Mouse (Mus musculus): Measurements from ENCODE around the gene Arpc2. TPM values are rescaled to one million over a fixed set of nuclear protein-coding genes. Genes with fewer than 3 reads are reported as not detected.
"Not testable (repeated sequence)": the region's sequence is repeated elsewhere in the genome, so short reads cannot be mapped to it uniquely, and the experiment has no call there.

The Arpc2 gene
- polyA plus RNA-seq, 1 experiment from 2014 or later = 359 TPM

GRCm38 (mm10) chr1:74283686-74284463, 48.0 kb downstream of the Arpc2 start:
- Histone ChIP-seq H3K36me3 (ENCODE audit: control insufficient read depth, insufficient read depth, low read length) (peaks cover 65% of the 10 kb centered on the region), H3K4me1 (ENCODE audit: control insufficient read depth in 2 of 2, insufficient read depth in 2 of 2, low read length in 2 of 2) (peaks cover 9 to 25% of the 10 kb centered on the region in 2 experiments; a peak in 3 of 4 replicates), H3K9me3 (ENCODE audit: control insufficient read depth, low read length) (no peaks in the 10 kb centered on the region), H3K4me2 (ENCODE audit: low read length) (peak overlapping the region; percentile 79), H3K4me3 (ENCODE audit: control insufficient read depth in 1 of 2, insufficient read depth in 1 of 2, low read depth in 1 of 2, low read length in 2 of 2) (peak overlapping the region; percentile 84 to 88), H3K27ac (replicated peaks in 1 of 2; ENCODE audit: control insufficient read depth in 1 of 2, insufficient read depth in 1 of 2, low read depth in 2 of 2, low read length in 2 of 2) (peak overlapping the region; percentile 57 to 76; a peak in 3 of 4 replicates), H3K9ac (ENCODE audit: low read length) (peak overlapping the region; percentile 91), H3K27me3 (ENCODE audit: control insufficient read depth, insufficient read depth, low read length) (no peaks in the 10 kb centered on the region)
- WGBS = 14% methylated on average over 14 of the region's 15 CpGs
- peak; percentile 44 for ATAC-seq (ENCODE audit: insufficient number of reproducible peaks, insufficient read depth, low FRiP score, low read depth)

- no peaks in the 10 kb centered on the region for H3K9me3 ChIP-seq (ENCODE audit: control insufficient read depth, low read length)
- H3K9ac ChIP-seq (ENCODE audit: low read length) = peak within 1 kb of the TSS; percentile 91
- H3K27ac ChIP-seq (replicated peaks in 1 of 2; ENCODE audit: control insufficient read depth in 1 of 2, insufficient read depth in 1 of 2, low read depth in 2 of 2, low read length in 2 of 2) = peak within 1 kb of the TSS; percentile 57 to 76
- under 1% methylated on average over 56 of the region's 56 CpGs for WGBS
- peak; percentile 97 for ATAC-seq (ENCODE audit: insufficient number of reproducible peaks, insufficient read depth, low FRiP score, low read depth)
- peak within 1 kb of the TSS; percentile 79 for H3K4me2 ChIP-seq (ENCODE audit: low read length)
- H3K27me3 ChIP-seq (ENCODE audit: control insufficient read depth, insufficient read depth, low read length) = no peaks in the 10 kb centered on the region
- H3K36me3 ChIP-seq (ENCODE audit: control insufficient read depth, insufficient read depth, low read length) = peaks cover 65% of the 10 kb centered on the region
- H3K4me3 ChIP-seq (ENCODE audit: control insufficient read depth in 1 of 2, insufficient read depth in 1 of 2, low read depth in 1 of 2, low read length in 2 of 2) = peak within 1 kb of the TSS; percentile 84 to 92
- H3K4me1 ChIP-seq (ENCODE audit: control insufficient read depth in 2 of 2, insufficient read depth in 2 of 2, low read length in 2 of 2) = peaks cover 16 to 32% of the 10 kb centered on the region in 2 experiments
These were observed 48.8 kb downstream of the Arpc2 start, which contains the start of the genes Aamp and Pnkd for GRCm38 (mm10) chr1:74284543-74285160. Gene Aamp (minus strand): TSS chr1:74284738. Gene Pnkd (plus strand): TSS chr1:74284930.

GRCm38 (mm10) chr1:74285212-74286010, 49.5 kb downstream of the Arpc2 start:
- H3K4me3 ChIP-seq (ENCODE audit: control insufficient read depth in 1 of 2, insufficient read depth in 1 of 2, low read depth in 1 of 2, low read length in 2 of 2) = peak overlapping the region; percentile 74 to 92
- H3K9me3 ChIP-seq (ENCODE audit: control insufficient read depth, low read length) = no peaks in the 10 kb centered on the region
- peak overlapping the region; percentile 50 to 69 for H3K27ac ChIP-seq (replicated peaks in 1 of 2; ENCODE audit: control insufficient read depth in 1 of 2, insufficient read depth in 1 of 2, low read depth in 2 of 2, low read length in 2 of 2)
- peaks cover 24 to 38% of the 10 kb centered on the region in 2 experiments for H3K4me1 ChIP-seq (ENCODE audit: control insufficient read depth in 2 of 2, insufficient read depth in 2 of 2, low read length in 2 of 2)
- no peak for ATAC-seq (ENCODE audit: insufficient number of reproducible peaks, insufficient read depth, low FRiP score, low read depth)
- H3K27me3 ChIP-seq (ENCODE audit: control insufficient read depth, insufficient read depth, low read length) = no peaks in the 10 kb centered on the region
- H3K9ac ChIP-seq (ENCODE audit: low read length) = peak overlapping the region; percentile 87
- peaks cover 59% of the 10 kb centered on the region for H3K36me3 ChIP-seq (ENCODE audit: control insufficient read depth, insufficient read depth, low read length)
- 3% methylated on average over 23 of the region's 23 CpGs for WGBS
- H3K4me2 ChIP-seq (ENCODE audit: low read length) = peak overlapping the region; percentile 73

GRCm38 (mm10) chr1:74286869-74287607, 51.2 kb downstream of the Arpc2 start:
- peaks cover 59% of the 10 kb centered on the region for H3K36me3 ChIP-seq (ENCODE audit: control insufficient read depth, insufficient read depth, low read length)
- not testable (repeated sequence) for H3K27me3 ChIP-seq (ENCODE audit: control insufficient read depth, insufficient read depth, low read length); H3K9me3 ChIP-seq (ENCODE audit: control insufficient read depth, low read length); H3K4me2 ChIP-seq (ENCODE audit: low read length); ATAC-seq (ENCODE audit: insufficient number of reproducible peaks, insufficient read depth, low FRiP score, low read depth); H3K4me3 ChIP-seq (ENCODE audit: control insufficient read depth in 1 of 2, insufficient read depth in 1 of 2, low read depth in 1 of 2, low read length in 2 of 2); H3K9ac ChIP-seq (ENCODE audit: low read length); H3K27ac ChIP-seq (replicated peaks in 1 of 2; ENCODE audit: control insufficient read depth in 1 of 2, insufficient read depth in 1 of 2, low read depth in 2 of 2, low read length in 2 of 2)
- peaks cover 35 to 54% of the 10 kb centered on the region in 2 experiments for H3K4me1 ChIP-seq (ENCODE audit: control insufficient read depth in 2 of 2, insufficient read depth in 2 of 2, low read length in 2 of 2)
- WGBS = 55% methylated on average over 15 of the region's 17 CpGs

GRCm38 (mm10) chr1:74288327-74288726, 52.4 kb downstream of the Arpc2 start:
- H3K4me1 ChIP-seq (ENCODE audit: control insufficient read depth in 2 of 2, insufficient read depth in 2 of 2, low read length in 2 of 2) = peaks cover 41 to 55% of the 10 kb centered on the region in 2 experiments
- no peaks in the 10 kb centered on the region for H3K9me3 ChIP-seq (ENCODE audit: control insufficient read depth, low read length)
- no peak overlapping the region for H3K4me3 ChIP-seq (ENCODE audit: control insufficient read depth in 1 of 2, insufficient read depth in 1 of 2, low read depth in 1 of 2, low read length in 2 of 2)
- 65% methylated on average over 4 of the region's 4 CpGs for WGBS
- peak overlapping the region in 1 of 2 experiments; percentile 87; a peak in 2 of 4 replicates for H3K27ac ChIP-seq (replicated peaks in 1 of 2; ENCODE audit: control insufficient read depth in 1 of 2, insufficient read depth in 1 of 2, low read depth in 2 of 2, low read length in 2 of 2)
- no peaks in the 10 kb centered on the region for H3K27me3 ChIP-seq (ENCODE audit: control insufficient read depth, insufficient read depth, low read length)
- H3K36me3 ChIP-seq (ENCODE audit: control insufficient read depth, insufficient read depth, low read length) = peaks cover 59% of the 10 kb centered on the region
- no peak overlapping the region for H3K4me2 ChIP-seq (ENCODE audit: low read length)
- ATAC-seq (ENCODE audit: insufficient number of reproducible peaks, insufficient read depth, low FRiP score, low read depth) = no peak
- peak overlapping the region; percentile 14; the same call in 1 of the 2 replicates for H3K9ac ChIP-seq (ENCODE audit: low read length)

- Histone ChIP-seq H3K4me2 (ENCODE audit: low read length) (no peak overlapping the region), H3K27me3 (ENCODE audit: control insufficient read depth, insufficient read depth, low read length) (no peaks in the 10 kb centered on the region), H3K36me3 (ENCODE audit: control insufficient read depth, insufficient read depth, low read length) (peaks cover 67% of the 10 kb centered on the region), H3K4me1 (ENCODE audit: control insufficient read depth in 2 of 2, insufficient read depth in 2 of 2, low read length in 2 of 2) (peaks cover 46 to 61% of the 10 kb centered on the region in 2 experiments), H3K27ac (replicated peaks in 1 of 2; ENCODE audit: control insufficient read depth in 1 of 2, insufficient read depth in 1 of 2, low read depth in 2 of 2, low read length in 2 of 2) (peak overlapping the region; percentile 81 to 87), H3K9ac (ENCODE audit: low read length) (peak overlapping the region; percentile 22; the same call in 1 of the 2 replicates), H3K4me3 (ENCODE audit: control insufficient read depth in 1 of 2, insufficient read depth in 1 of 2, low read depth in 1 of 2, low read length in 2 of 2) (no peak overlapping the region), H3K9me3 (ENCODE audit: control insufficient read depth, low read length) (no peaks in the 10 kb centered on the region)
- 67% methylated on average over 9 of the region's 9 CpGs for WGBS
- no peak for ATAC-seq (ENCODE audit: insufficient number of reproducible peaks, insufficient read depth, low FRiP score, low read depth)
These were observed 53.4 kb downstream of the Arpc2 start for GRCm38 (mm10) chr1:74289248-74289647.

Measured in heart, embryonic 14.5 days (tissue).